Mouse (Mus musculus) G1E-ER4 (cell line): Measurements from ENCODE around the gene Spon1. TPM values are rescaled to one million over a fixed set of nuclear protein-coding genes. Genes with fewer than 3 reads are reported as not detected.

Experiments
- GATA1 ChIP-seq: IDR thresholded peaks from one replicate; pipeline ENCODE4 v1.8.0; 2012; ENCODE audit warnings: low read length, inconsistent platforms
- polyA plus RNA-seq: library from polyadenylated mRNA; stranded (reverse); fragments of >175 nt; gene quantifications from 2 replicates; pipeline ENCODE4 v1.2.3, GENCODE M21; 2012

Gene Spon1
- polyA plus RNA-seq, 1 experiment: not detected

DNA sequence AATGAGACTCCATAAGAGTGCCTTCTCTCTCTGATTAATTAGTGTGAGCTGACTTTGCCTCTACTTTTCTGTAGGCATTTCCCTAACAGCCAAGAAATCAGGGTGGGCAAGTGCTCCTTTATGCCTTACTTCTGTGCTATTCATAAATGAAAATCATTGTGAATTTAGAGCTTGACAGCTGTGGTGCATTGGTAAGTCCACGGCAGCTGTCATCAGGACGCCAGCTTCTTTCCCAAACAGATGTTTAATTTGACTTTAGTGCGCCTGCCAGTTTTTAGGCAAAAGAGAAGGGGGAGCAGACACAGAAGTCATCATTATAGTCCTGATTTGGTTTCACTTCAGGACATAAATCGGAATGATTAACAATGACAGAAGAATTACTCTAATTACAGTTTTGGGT is 84.6 kb downstream of the Spon1 start:
- TF ChIP-seq GATA1: no peak

DNA sequence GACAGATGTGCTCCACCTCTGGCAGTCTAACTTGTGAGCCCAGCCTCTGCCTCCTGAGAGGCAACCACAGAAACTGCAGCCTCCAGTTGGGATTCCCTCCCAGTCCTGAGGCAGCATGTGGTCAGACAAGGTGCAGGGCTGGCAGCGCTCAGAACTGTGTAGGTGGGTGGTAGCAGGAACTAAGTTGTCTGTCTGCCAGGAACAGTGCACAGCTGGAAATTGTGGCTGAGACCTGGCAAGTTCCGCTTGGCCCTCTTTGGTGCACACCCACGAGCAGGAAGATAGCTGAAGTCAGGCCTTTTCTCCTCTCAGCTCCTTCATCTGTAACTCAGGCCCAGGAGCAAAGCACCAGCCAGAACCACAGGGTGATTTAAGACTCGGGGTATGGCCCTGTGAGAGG is 89.6 kb downstream of the Spon1 start:
- no peak for TF ChIP-seq GATA1

- TF ChIP-seq GATA1: no peak
These were observed 90.3 kb downstream of the Spon1 start for GRCm38 (mm10) chr7:113856067-113856466.

DNA sequence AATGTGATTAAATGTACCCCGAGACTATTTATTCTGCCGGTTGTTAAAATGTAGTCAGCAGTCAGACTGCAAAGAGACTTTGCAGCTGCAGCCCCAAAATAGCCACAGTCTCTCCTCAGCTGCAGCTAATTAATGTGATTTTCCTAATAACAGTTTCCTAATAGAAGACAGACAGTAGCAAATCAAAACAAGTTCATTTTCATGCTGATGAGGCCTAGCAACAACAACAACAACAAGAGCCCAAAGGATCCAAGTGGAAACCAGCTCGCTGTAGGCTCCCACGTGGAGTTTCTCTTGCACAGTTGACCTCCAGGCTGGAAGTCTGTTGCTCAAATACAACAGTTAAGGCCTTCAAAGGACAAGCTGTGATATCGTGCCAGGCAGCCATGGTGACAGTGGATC is 93.7 kb downstream of the Spon1 start:
- TF ChIP-seq GATA1: no peak

DNA sequence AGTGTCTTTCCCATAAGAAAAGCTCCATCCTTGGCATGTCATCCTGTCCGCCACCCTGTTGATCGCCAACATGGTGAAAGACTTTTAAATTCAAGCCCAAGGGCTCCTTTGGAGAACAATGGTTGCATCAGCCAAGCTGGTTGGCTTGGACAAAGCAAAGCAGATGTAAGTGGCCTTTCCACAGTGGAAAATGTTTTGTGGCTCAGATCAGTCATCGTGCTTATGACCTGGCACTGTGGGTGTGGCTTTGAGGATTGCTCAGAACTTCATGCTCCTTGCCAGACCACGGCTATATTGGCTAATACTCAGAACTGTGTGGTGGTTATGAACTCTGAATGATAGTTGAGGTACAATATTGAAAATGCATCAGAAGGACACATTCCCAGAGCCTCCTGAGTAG is 96.2 kb downstream of the Spon1 start:
- TF ChIP-seq GATA1: no peak

DNA sequence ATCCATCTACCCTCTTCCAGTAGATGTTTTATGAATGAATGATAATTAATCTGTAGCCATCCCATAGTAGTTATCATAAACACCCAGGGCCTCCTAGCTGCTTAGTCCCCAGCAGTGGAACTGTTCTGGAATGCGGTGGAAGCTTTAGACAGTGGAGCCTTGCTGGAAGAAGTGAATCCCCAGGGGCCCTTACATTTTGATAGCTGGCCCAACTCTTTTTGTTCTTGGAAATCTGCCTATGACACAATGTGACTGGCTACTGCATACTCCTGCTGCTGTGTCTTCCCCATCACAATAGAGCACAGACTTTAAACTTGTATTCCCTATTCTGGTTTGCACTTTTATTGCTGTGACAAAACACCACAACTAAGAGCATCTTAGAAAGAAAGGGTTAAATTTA is 107.0 kb downstream of the Spon1 start:
- TF ChIP-seq GATA1: no peak

GRCm38 (mm10) chr7:113877451-113877850 is 111.7 kb downstream of the Spon1 start:
- no peak for TF ChIP-seq GATA1

- no peak for TF ChIP-seq GATA1
These were observed 112.1 kb downstream of the Spon1 start for GRCm38 (mm10) chr7:113877926-113878325.

GRCm38 (mm10) chr7:113879085-113879501 is 113.3 kb downstream of the Spon1 start:
- TF ChIP-seq GATA1: no peak

DNA sequence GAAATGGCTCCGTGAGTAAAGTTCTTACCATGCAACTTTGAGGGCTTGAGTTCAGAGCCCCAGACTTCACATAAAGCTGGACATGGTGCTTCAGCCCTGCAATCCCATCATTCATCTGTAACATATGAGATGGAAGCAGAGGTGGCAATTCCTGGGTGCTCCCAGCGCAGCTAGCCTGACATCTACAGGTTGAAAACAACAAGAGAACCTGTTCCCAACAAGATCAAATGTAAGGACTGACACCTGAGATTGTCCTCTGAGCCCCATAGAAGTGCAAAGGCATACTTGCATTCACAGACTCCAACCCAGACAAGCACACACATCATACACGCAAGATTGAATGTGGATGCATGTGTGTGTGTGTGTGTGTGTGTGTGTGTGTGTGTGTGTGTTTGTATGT is 114.2 kb downstream of the Spon1 start:
- no peak for TF ChIP-seq GATA1

- TF ChIP-seq GATA1: no peak
These were observed 125.0 kb downstream of the Spon1 start for GRCm38 (mm10) chr7:113890782-113891181.

GRCm38 (mm10) chr7:113891491-113891890 is 125.7 kb downstream of the Spon1 start:
- no peak for TF ChIP-seq GATA1

- TF ChIP-seq GATA1: no peak
These were observed 128.3 kb downstream of the Spon1 start for GRCm38 (mm10) chr7:113893944-113894662.

DNA sequence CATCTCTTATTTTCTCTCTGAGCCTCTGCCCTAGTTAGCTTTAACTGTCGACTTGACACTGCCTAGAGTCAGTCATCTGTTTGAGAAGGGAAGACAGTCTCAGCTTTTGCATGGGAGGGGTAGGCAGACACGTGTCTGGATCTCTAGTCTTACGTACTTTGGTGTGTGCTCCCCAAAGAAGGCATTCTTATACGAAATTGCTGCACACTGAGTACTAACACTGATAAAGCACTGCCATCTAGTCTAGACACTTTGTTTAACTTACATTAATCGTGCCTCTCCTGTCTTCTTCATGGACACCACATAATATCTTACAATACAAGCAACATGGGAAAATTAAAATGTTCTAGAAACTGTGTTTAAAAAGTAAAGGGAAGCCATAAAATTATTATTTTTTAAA is 129.5 kb downstream of the Spon1 start:
- TF ChIP-seq GATA1: no peak

DNA sequence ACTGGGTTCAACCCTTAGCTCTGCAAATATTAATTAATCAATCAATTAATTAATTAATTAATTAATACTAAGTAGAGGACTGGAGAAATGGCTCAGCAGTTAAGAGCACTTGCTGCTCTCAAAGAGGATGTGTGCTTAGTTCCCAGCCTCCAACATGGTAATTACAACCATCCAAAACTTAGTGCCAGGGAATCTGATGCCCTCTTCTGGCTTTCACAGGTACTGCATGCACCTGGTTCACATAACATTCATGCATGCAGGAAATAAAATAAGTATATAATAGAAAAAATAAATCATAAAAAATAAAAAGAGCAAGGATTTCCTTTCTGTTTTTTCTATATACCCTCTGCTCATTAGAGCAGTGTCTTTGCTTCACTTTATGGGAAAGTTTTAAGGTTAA is 132.6 kb downstream of the Spon1 start:
- TF ChIP-seq GATA1: no peak

- no peak for TF ChIP-seq GATA1
These were observed 135.7 kb downstream of the Spon1 start for GRCm38 (mm10) chr7:113901511-113901910.

- no peak for TF ChIP-seq GATA1
These were observed 136.2 kb downstream of the Spon1 start for GRCm38 (mm10) chr7:113901941-113902515.
